Mouse (Mus musculus) thymus, postnatal 14 days (tissue): ENCODE results near the gene St3gal3.
A peak's percentile ranks its signal among the peaks of the same experiment; 100 is the strongest.

Experiments
- DNase-seq: peaks from one replicate; pipeline ENCODE4 v3.0.0; 2021

The St3gal3 gene

GRCm38 (mm10) chr4:118137857-118138256 lies 3.1 kb upstream of the St3gal3 start:
- no peak for DNase-seq

GRCm38 (mm10) chr4:118137311-118137710 lies 2.6 kb upstream of the St3gal3 start:
- no peak for DNase-seq

DNA sequence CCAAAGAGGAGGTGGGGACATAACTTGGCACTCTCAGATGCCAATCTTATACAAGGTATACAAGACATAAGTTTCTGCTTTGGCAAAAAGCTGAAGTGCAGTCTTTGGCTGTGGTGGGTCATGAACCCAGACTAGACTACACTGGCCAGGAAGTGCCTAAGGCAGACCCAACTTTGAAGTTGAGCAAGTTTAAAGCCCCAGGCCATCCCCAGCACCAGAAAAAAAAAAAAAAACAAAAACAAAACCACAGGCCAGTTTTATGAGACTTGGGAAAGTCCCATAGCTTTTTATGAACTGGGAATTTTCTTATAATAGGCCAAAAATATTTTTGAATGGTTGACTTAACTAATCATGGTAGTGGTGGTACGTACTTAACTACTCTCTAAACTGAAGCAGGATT lies 700 bp upstream of the St3gal3 start:
- no peak for DNase-seq

- no peak for DNase-seq
Measured at GRCm38 (mm10) chr4:118131329-118131728, 3.4 kb downstream of the St3gal3 start.

DNA sequence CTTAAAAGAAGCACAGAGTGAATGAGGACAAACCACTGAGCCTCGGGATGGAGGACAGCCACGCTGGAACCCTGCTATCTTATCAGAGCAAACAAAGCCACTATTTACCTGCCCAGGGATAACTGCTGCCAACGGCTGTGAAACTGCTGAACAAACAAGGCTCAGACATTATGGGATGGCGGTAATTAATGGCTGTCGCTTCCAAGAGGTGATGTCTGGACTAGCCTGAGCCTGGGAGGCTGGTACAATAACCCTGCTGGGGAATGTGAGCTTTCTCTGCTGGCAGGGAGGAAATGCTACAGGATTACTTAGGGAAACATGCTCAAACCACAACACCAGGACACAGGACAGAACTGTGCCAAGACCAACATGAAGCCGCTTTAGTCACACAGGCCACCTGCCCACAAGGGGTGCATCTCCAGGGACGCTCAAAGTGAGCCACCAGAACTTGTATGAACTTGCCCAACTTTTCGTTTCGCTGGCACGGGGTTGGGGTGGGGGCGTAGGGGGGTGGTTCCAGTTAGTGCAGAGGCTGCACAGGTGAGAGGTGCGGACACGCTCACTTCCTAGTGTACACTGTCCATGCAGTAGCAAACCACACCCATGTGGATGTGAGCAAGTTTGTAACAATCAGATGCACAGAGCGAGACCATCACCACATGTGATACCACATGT lies 11.5 kb downstream of the St3gal3 start:
- DNase-seq, result no peak

GRCm38 (mm10) chr4:118122078-118122477 lies 12.6 kb downstream of the St3gal3 start:
- DNase-seq, result no peak

GRCm38 (mm10) chr4:118117565-118117964 lies 17.1 kb downstream of the St3gal3 start:
- DNase-seq, result no peak

GRCm38 (mm10) chr4:118116098-118116497 lies 18.6 kb downstream of the St3gal3 start:
- DNase-seq, result no peak

GRCm38 (mm10) chr4:118115132-118115531 lies 19.6 kb downstream of the St3gal3 start:
- DNase-seq, result no peak

GRCm38 (mm10) chr4:118112601-118113000 lies 22.1 kb downstream of the St3gal3 start:
- DNase-seq, result no peak

DNA sequence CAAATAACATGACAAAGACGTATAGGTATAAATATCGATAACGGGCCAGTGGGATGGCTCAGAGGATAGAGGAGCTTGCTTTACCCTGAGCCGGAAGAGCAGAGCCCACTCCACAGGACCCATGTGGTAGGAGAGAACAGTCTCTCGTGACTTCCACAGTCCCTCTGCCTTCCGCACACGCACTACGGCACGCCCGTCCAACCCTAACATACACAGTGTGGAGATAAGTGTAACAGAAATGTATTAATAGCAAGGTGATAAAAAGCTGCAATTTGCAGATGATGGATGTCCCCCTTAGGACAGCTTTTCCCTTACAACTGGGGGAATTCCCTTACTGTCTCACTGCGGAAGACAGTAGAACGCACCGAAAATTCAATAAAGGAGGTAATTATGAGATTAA lies 25.1 kb downstream of the St3gal3 start:
- DNase-seq, result no peak

DNA sequence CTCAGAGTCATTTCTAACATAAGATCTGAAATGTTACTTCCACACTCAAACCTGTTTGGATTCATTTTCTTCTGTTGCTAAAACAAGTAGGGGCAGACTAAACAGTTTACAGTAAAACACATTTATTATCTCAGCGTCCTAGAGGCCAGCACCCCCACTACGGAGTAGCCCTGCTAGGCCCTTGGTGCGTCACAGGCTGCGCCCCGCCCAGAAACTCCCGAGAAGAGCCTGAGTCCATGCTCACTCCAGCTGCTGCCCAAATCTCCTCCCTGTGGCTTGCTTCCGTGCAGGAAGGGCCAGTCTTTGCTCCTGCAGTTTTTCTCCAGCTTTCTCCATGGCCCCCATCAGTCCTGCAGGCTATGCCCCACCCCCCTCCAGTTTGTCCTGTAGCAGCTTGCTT lies 25.9 kb downstream of the St3gal3 start:
- no peak for DNase-seq

DNA sequence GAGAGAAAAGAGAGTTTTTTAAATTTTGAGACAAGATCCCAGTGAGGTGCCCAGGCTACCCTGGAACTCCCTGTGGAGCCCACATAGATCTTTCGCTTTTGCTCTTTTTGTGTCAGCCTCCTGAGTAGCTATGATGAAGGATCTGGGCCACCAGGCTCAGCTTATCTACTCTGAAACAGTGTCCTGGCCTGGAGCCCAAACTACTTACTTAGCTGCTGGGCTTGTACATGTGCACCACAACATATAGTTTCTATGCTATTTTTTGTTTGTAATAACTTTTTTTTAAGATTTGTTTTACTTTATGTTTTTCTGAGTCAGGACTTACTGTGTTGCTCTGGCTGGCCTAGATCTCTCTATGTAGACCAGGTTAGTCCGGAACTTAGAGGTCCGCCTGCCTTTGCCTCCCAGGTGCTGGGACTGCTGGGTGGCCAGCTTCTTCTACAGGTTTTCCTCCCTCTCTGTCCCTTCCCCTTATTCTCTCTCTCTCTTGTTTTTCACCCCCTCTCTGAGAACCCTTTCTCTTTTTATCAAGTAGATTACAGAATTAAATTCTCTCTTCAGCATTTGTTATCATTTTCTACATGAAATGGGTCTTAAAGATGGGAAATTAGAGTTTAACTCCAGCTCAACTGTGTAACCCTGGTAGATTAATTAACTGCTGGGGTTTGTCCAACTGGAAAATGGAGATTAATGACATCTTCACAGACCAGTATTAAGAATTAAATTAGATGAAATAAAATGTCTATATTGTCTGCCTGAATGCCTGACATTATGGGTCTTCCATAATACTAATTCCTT lies 29.3 kb downstream of the St3gal3 start:
- no peak for DNase-seq

DNA sequence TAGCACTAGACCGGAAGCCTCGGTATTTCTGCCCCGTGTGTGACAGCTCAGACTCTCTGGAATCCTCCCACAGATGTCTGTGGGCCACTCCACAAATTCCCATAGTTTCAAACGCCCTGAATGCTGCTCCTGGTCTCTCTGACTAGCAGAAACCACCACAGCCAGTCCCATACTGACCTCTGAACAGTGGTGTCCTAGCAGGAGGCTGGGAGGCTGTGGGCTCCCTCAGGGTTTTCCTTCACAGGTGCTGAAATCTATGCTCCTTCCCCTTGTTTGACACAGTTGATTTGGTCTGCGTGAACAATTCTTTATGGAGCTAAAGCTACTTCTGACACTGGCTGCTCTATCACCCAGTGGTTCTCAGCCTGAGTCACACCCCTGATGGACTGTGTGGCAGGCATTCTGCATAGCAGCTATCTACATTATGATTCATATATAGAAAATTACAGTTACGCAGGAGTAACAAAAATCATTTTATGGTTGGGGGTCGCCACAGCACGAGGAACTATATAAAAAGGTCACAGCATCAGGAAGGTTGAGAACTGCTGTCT lies 31.4 kb downstream of the St3gal3 start:
- no peak for DNase-seq

DNA sequence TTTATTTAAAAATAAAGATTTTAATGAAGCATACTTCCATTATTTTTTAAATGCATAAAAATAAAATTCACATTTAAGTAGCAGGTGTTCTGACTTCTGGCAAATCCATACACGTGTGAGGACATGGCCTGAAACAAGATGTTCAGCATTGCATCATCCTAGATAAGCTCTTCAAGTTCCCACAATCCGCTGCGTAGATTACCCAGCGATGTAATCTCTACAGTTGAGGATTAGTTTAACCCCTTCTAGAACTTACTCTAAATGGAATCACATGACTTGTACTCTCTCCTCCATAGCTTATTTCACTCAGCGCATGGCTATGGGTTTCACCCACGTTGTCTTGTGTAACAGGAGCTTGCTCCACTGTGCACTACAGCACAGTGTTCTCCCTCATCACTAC lies 33.2 kb downstream of the St3gal3 start:
- no peak for DNase-seq

DNA sequence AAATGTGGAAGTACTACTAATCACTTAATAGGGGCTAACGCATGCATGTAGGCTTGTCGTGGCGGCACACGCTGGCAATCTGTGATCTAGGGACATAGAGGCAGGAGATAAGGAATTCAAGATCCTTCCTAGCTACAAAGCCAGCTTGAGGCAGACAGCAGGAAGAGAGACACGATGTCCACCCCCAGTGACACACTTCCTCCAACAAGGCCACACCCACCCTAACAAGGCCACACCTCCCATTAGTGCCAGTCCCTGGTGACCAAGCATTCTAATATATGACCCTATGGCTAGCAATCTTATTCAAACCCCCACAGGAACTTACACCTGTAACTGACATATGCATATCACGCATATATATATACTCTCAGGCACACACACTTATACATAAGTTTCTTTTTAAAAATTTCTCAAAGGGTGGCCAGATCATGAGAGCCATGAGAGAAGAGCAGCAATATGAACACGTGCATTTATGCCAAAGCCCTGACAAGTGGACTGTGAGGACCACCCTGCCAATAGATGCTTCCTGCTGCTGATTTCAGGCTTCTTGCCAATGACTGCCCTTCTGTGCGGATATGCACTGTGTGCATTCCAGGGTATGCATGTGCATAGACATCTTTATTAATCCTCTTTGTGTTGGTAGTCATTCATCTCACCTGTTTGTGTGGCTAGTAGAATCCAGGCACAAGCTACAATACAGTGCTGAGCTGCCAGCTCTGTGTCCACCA lies 34.9 kb downstream of the St3gal3 start:
- DNase-seq, result no peak

DNA sequence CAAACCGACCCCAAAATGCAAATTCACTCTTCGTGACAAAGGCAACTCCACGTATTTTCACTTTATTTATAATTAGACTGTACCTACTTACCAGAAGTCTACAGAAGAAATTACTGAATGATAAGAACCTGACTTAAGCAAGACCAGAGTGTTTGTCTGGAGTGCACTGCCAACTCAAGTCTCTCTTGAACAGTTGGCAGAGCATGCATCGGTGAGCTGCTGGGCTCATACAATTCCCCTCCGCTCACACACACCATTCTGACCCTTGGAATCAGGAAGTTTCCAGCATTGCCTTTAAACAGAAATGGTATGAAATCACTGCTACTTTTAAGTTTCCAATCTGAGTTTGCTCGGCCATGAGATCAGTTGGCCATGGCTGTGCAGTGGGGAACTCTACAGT lies 36.1 kb downstream of the St3gal3 start:
- no peak for DNase-seq

DNA sequence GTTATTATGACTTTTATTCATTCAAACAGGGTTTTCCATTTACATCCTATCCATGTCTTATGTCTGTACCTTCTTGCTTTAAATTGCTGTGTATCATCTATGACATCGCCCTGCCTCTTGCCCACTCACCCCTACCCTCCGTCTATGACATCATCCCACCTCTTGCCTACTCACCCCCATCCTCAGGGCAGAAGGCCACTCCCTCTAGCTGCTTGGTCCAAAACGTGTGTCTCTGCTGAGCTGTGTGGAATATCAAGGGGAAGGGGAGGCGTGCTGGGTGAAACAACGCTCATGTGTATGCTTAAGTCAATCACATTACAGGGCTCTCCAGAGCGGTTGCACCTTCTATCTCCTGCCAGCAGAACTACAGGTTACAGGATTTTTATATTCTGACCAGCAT lies 38.6 kb downstream of the St3gal3 start:
- no peak for DNase-seq

GRCm38 (mm10) chr4:118092784-118093457 lies 41.8 kb downstream of the St3gal3 start:
- no peak for DNase-seq

- no peak for DNase-seq
Measured at GRCm38 (mm10) chr4:118090449-118090848, 44.3 kb downstream of the St3gal3 start.

- peak; percentile 40 for DNase-seq
Measured at GRCm38 (mm10) chr4:118089939-118090338, 44.8 kb downstream of the St3gal3 start.

DNA sequence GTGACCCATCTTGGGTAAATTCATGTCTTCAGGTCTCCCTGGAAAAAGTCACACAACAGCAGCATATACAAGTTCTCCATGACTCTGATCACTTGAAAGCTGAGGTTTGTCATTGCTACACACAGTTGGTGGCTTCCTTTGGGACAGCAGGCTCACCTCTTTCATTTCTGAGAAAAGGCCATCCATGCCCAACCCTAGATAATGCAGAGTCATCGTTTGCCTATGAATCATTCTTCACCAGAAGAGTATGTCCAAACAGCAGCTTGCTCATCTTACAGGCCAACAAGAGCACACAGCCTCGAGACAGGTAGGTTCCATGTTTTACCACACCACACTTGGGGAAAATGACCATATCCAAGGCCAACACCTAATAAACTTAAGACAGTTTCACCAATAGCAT lies 45.9 kb downstream of the St3gal3 start:
- DNase-seq, result no peak

DNA sequence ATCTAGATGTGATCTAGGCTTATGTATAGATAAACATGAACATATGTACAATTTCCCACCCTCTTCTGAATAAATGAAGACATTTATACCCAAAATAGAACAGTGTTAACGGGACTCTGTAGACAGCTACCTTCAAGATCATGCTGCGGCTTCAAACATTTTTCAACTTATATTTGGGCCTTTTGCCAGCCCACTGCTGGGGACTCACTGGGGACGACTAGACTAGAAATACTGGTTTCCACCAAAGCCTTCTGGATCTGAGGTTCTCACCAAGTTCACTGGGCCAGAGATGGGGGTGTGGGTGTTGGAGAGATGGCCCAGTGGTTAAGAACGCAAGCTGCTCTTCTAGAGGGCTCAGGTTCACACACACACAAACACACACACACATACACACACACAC lies 49.7 kb downstream of the St3gal3 start:
- no peak for DNase-seq
